Mouse (Mus musculus) hindbrain, embryonic 11.5 days (tissue): ENCODE data around the gene Fgfr2. TPM values are rescaled to one million over a fixed set of nuclear protein-coding genes. Genes with fewer than 3 reads are reported as not detected.

Experiments
- ATAC-seq: fragments of 200-750 bp; cut with Nextera tagmentation; 2 replicates; pipeline ENCODE4 v1.8.0; 2017; ENCODE audit warnings: mild to moderate bottlenecking, moderate TSS enrichment, moderate library complexity; ENCODE audit not compliant: low FRiP score
- DNase-seq: peaks from one replicate; pipeline ENCODE4 v3.0.0-alpha.2; 2015; ENCODE audit warnings: low spot score
- H3K27ac ChIP-seq: fragments of 300-500 bp; sonication (generic); 2 replicates; pipeline ENCODE4 v1.5.1; 2014; ENCODE audit warnings: mild to moderate bottlenecking, low read depth, low read length
- H3K27me3 ChIP-seq: fragments of 300-500 bp; sonication (generic); 2 replicates; pipeline ENCODE4 v1.6.1; 2014; ENCODE audit warnings: mild to moderate bottlenecking, low read length, moderate library complexity, mixed read lengths; ENCODE audit not compliant: control insufficient read depth, insufficient read depth
- H3K36me3 ChIP-seq: fragments of 300-500 bp; sonication (generic); 2 replicates; pipeline ENCODE4 v1.6.1; 2014; ENCODE audit warnings: mild to moderate bottlenecking, low read length, moderate library complexity, mixed read lengths; ENCODE audit not compliant: control insufficient read depth, insufficient read depth
- H3K4me1 ChIP-seq: fragments of 300-500 bp; sonication (generic); replicated peaks from 2 replicates; pipeline ENCODE4 v1.6.1; 2014; ENCODE audit warnings: low read length, mixed read lengths; ENCODE audit not compliant: control insufficient read depth, insufficient read depth
- H3K4me2 ChIP-seq: fragments of 300-500 bp; sonication (generic); replicated peaks from 2 replicates; pipeline ENCODE4 v1.6.1; 2014; ENCODE audit warnings: mild to moderate bottlenecking, low read depth, low read length
- H3K4me3 ChIP-seq: fragments of 300-500 bp; sonication (generic); 2 replicates; pipeline ENCODE4 v1.5.1; 2014; ENCODE audit warnings: low read depth, low read length
- H3K9ac ChIP-seq: fragments of 300-500 bp; sonication (generic); 2 replicates; pipeline ENCODE4 v1.6.1; 2014; ENCODE audit warnings: low read depth, low read length
- H3K9me3 ChIP-seq: fragments of 300-500 bp; sonication (generic); 2 replicates; pipeline ENCODE4 v1.6.1; 2016; ENCODE audit warnings: low read length; ENCODE audit not compliant: control insufficient read depth
- WGBS: fragments of 180-500 bp; shearing (Covaris S2); extraction: QIAGEN DNeasy Blood & Tissue Kit; methylation state at CpG from one replicate; pipeline ENCODE4 v1.1.7; 2014; 5-methylcytosine and 5-hydroxymethylcytosine counted together
- polyA plus RNA-seq: library from polyadenylated mRNA; unstranded; fragments of >200 nt; fragmentation: Nextera tagmentation; extraction: Ambion mirVana; gene quantifications from 2 replicates; pipeline ENCODE4 v1.2.1, GENCODE M21; 2014

Gene Fgfr2
- polyA plus RNA-seq, 1 experiment from 2014 or later, result 71.3 TPM

GRCm38 (mm10) chr7:132808841-132809682, 314.1 kb downstream of the Fgfr2 start:
- whole genome bisulfite sequencing, result 2% methylated on average over 20 of the region's 20 CpGs

GRCm38 (mm10) chr7:132808051-132808796, 314.9 kb downstream of the Fgfr2 start:
- no peak for ATAC-seq
- H3K4me2 ChIP-seq, result no peak overlapping the region; the same call in 1 of the 2 replicates
- H3K9ac ChIP-seq, result no peak overlapping the region
- WGBS, result 41% methylated on average over 7 of the region's 7 CpGs
- H3K4me1 ChIP-seq, result peaks cover 17% of the 10 kb centered on the region
- H3K36me3 ChIP-seq, result no peaks in the 10 kb centered on the region
- peak overlapping the region; percentile 78 for H3K27ac ChIP-seq
- no peaks in the 10 kb centered on the region for H3K9me3 ChIP-seq
- H3K27me3 ChIP-seq, result no peaks in the 10 kb centered on the region
- no peak for DNase-seq
- no peak overlapping the region for H3K4me3 ChIP-seq

More at GRCm38 (mm10) chr7:132808841-132809682, 314.1 kb downstream of the Fgfr2 start:
- 0 out of 2 replicates have a peak overlapping the region, but pooled peaks have one; percentile 35 for H3K9ac ChIP-seq
- DNase-seq (peak; percentile 63), ATAC-seq (peak; percentile 55)
- H3K27ac ChIP-seq, result peak overlapping the region; percentile 78
- no peaks in the 10 kb centered on the region for H3K36me3 ChIP-seq
- H3K9me3 ChIP-seq, result no peaks in the 10 kb centered on the region
- H3K4me2 ChIP-seq, result peak overlapping the region; percentile 11; the same call in 1 of the 2 replicates
- peaks cover 17% of the 10 kb centered on the region for H3K4me1 ChIP-seq
- H3K27me3 ChIP-seq, result no peaks in the 10 kb centered on the region
- H3K4me3 ChIP-seq, result peak overlapping the region; percentile 12; the same call in 1 of the 2 replicates

- ATAC-seq, result no peak
- H3K4me1 ChIP-seq, result peaks cover 17% of the 10 kb centered on the region
- DNase-seq, result no peak
- no peak overlapping the region for H3K4me2 ChIP-seq
- H3K9me3 ChIP-seq, result no peaks in the 10 kb centered on the region
- no peaks in the 10 kb centered on the region for H3K27me3 ChIP-seq
- no peaks in the 10 kb centered on the region for H3K36me3 ChIP-seq
- no peak overlapping the region for H3K9ac ChIP-seq
- WGBS, result 69% methylated on average over 13 of the region's 13 CpGs
- peak overlapping the region; percentile 78 for H3K27ac ChIP-seq
- no peak overlapping the region for H3K4me3 ChIP-seq
Observed at GRCm38 (mm10) chr7:132806926-132807857, 316.0 kb downstream of the Fgfr2 start.

- H3K9ac ChIP-seq, result no peak overlapping the region
- peaks cover 17% of the 10 kb centered on the region for H3K4me1 ChIP-seq
Observed at GRCm38 (mm10) chr7:132806286-132806685, 316.9 kb downstream of the Fgfr2 start.

GRCm38 (mm10) chr7:132804951-132805350, 318.2 kb downstream of the Fgfr2 start:
- H3K9ac ChIP-seq, result no peak overlapping the region
- no peak overlapping the region for H3K4me2 ChIP-seq
- no peaks in the 10 kb centered on the region for H3K36me3 ChIP-seq
- DNase-seq (no peak), ATAC-seq (no peak)
- H3K9me3 ChIP-seq, result no peaks in the 10 kb centered on the region
- no peak overlapping the region for H3K4me3 ChIP-seq
- H3K4me1 ChIP-seq, result peaks cover 13% of the 10 kb centered on the region
- 87% methylated on average over 5 of the region's 5 CpGs for WGBS
- H3K27me3 ChIP-seq, result no peaks in the 10 kb centered on the region
- H3K27ac ChIP-seq, result no peak overlapping the region

More at GRCm38 (mm10) chr7:132806286-132806685, 316.9 kb downstream of the Fgfr2 start:
- no peak overlapping the region for H3K4me2 ChIP-seq
- DNase-seq (no peak), ATAC-seq (no peak)
- no peaks in the 10 kb centered on the region for H3K36me3 ChIP-seq
- H3K9me3 ChIP-seq, result no peaks in the 10 kb centered on the region
- WGBS, result 74% methylated on average over 5 of the region's 5 CpGs
- no peak overlapping the region for H3K4me3 ChIP-seq
- H3K27ac ChIP-seq, result no peak overlapping the region
- no peaks in the 10 kb centered on the region for H3K27me3 ChIP-seq

- Histone ChIP-seq H3K4me2 (no peak overlapping the region), H3K4me1 (peaks cover 9% of the 10 kb centered on the region), H3K9ac (no peak overlapping the region), H3K27me3 (no peaks in the 10 kb centered on the region), H3K4me3 (no peak overlapping the region), H3K9me3 (no peaks in the 10 kb centered on the region), H3K27ac (no peak overlapping the region), H3K36me3 (no peaks in the 10 kb centered on the region)
- DNase-seq (no peak), ATAC-seq (no peak)
- 89% methylated on average over 7 of the region's 7 CpGs for WGBS
Observed at GRCm38 (mm10) chr7:132804461-132804860, 318.7 kb downstream of the Fgfr2 start.

GRCm38 (mm10) chr7:132803962-132804361, 319.2 kb downstream of the Fgfr2 start:
- Histone ChIP-seq H3K36me3 (no peaks in the 10 kb centered on the region), H3K27ac (no peak overlapping the region), H3K27me3 (no peaks in the 10 kb centered on the region), H3K4me2 (no peak overlapping the region), H3K9ac (no peak overlapping the region), H3K4me3 (no peak overlapping the region), H3K9me3 (no peaks in the 10 kb centered on the region), H3K4me1 (peaks cover 8% of the 10 kb centered on the region)
- 76% methylated on average over 3 of the region's 3 CpGs for WGBS
- ATAC-seq, result no peak
- no peak for DNase-seq

GRCm38 (mm10) chr7:132803336-132803735, 319.8 kb downstream of the Fgfr2 start:
- Histone ChIP-seq H3K36me3 (no peaks in the 10 kb centered on the region), H3K4me2 (no peak overlapping the region), H3K27ac (no peak overlapping the region), H3K27me3 (no peaks in the 10 kb centered on the region), H3K9me3 (no peaks in the 10 kb centered on the region), H3K4me1 (peaks cover 5% of the 10 kb centered on the region), H3K4me3 (no peak overlapping the region), H3K9ac (no peak overlapping the region)
- ATAC-seq (no peak), DNase-seq (no peak)
- WGBS, result 73% methylated on average over 2 of the region's 2 CpGs
